Mouse (Mus musculus) cerebellum, adult (tissue): ENCODE results near the gene Zdhhc9.

Experiments used
- ATAC-seq: cut with Nextera tagmentation; 2 replicates; pipeline ENCODE4 v1.9.2; 2017; ENCODE audit warnings: mild to moderate bottlenecking, moderate library complexity, mixed read lengths; ENCODE audit not compliant: insufficient number of reproducible peaks, low FRiP score, low TSS enrichment

Zdhhc9 gene

GRCm38 (mm10) chrX:48129167-48129566 is 79.5 kb downstream of the Zdhhc9 start:
- ATAC-seq, result no peak

DNA sequence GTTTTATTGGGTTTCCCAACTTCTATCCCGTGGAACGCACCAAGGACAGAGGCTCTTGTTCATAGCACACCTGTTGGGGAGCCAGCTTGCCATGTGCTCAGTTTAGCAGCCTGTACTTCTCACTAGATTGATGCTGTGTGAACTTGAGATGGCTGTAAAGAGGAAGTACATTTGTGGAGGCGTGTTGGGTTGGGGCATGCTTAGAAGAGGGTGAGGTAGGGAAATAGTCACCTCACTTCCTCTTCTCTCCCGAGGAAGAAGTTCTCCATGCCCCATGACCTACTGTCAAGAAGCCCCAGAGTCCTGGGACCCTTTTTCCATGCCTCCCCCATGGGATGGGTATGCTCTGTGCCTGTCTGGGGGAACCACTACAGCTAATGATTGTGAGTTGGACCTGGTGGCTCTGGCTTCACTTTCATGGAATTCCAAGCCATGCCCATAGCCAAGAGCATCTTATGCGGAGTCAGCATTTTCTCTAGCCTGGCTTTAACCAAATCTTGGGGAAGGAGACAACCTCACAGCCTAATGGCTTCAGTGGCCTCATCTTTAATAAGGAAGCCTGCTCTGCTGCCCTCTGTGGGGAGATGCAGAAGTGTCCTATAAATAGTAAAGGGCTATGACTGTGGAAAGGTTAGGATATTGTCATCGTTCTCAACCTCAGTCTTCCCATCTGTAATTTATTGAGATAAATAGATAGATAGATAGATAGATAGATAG is 81.0 kb downstream of the Zdhhc9 start:
- no peak for ATAC-seq

GRCm38 (mm10) chrX:48126903-48127476 is 81.7 kb downstream of the Zdhhc9 start:
- no peak for ATAC-seq

- peak; percentile 87 for ATAC-seq
These were observed 84.3 kb downstream of the Zdhhc9 start for GRCm38 (mm10) chrX:48124132-48125071.
